Mouse (Mus musculus): ENCODE results near the gene Kif28.
"Not testable (repeated sequence)": the region's sequence is repeated elsewhere in the genome, so short reads cannot be mapped to it uniquely, and the experiment has no call there.

Kif28 gene

DNA sequence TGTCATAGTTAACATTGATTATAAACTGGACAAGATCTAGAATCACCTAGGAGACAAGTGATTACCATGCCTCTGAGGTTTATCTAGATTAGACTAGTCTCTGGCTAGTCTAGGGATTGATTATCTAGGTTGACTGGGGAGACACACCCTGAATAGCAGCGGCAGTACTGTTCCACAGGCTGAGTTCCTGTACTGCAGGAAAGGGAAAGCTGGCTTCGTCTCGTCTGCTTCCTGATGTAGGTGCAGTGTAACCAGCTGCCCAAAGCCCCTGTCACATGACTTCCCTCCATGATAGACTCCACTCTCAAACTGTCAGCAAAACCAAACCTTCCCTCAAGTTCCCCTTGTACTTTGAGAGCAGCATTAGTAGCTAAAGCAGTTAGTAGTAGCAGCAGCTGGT is 40.9 kb downstream of the Kif28 start:
- no peak for DNase-seq (ENCODE audit: low spot score)

DNA sequence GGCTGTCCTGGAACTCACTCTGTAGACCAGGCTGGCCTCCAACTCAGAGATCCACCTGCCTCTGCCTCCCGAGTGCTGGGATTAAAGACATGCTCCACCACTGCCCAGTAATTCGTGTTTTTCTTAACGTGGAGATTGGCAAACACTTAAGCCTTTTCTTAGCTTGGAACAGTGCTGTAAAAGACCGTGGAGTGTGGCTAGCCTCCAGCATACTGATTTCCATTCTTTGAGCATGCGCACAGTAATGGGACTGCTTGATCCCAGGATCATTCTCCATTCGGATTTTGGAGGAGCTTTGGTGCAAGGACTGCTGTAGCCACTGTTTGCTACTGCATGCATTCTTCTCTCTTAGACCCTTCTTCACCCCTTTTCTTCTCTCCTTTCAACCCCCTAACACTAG is 55.6 kb downstream of the Kif28 start:
- no peak for DNase-seq (ENCODE audit: low spot score)

DNA sequence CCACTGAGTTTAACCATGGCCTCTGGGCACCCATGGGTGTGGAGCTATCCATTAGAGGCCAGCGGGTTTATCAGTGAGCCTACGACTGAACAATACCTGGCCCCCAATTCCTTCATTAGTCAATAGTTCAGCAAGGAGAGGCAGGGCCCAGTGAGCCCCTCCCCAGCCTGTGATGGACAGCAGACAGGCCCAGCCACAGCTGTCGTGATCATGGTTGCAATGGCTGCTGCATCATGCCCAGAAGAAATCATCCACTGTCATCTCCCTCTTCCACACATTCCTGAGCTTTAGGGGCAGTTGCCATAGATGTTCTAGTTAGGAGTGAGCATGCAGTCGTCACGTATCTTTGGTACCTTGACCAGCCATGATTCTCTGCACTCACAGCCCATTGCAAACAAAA is 56.2 kb downstream of the Kif28 start:
- DNase-seq (ENCODE audit: low spot score), result no peak

DNA sequence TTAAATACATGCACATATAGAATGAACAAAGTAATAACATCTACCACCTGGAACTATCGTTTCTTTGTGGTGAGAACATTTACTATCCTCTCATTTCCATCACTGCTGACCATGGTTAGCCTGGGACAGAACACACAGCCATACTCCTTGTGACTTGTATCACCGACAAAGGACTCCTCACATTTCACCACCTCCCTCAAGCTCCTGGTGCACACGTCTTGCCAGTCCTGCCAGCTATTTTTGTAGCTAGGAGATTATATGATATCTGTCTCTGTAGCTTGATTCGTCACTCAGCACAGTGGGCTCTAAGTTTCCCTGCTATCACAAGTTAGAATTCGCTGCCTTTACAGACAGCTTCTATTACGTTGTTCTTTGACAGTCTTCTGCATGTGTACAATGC is 56.7 kb downstream of the Kif28 start:
- DNase-seq (ENCODE audit: low spot score), result no peak

DNA sequence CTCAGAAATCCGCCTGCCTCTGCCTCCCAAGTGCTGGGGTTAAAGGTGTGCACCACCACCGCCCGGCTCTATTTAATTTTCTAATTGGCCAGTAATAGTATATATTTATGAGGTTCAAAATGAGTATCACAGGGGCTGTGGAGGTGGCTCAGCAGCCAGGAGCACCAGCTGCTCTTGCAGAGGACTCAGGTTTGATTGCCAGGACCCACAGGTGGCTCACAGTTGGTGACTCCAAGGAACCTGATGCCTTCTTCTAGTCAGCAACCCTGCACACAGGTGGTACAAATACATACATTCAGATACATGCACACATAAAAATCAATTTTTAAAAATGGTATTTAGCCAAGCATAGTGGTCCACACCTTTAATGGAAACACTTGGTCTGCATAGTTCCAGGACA is 57.1 kb downstream of the Kif28 start:
- DNase-seq (ENCODE audit: low spot score), result no peak

DNA sequence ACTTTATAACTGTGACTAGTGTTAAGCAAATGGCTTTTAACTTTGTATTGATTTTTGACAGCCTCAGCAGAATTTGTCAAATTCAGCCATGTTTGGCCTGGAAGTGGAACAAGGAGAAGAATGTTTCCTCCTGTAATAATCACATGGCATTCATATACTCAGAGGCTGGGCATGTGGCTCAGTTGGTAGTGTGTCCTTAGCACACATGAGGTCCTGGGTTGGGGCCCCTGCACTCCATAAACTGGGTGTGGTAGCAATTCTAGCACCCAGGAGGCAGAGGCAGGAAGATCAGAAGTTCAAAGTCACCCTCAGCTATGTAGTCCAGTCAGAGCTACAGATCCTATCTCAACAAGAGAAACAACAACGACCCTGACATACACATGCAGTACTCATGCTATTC is 57.8 kb downstream of the Kif28 start:
- no peak for DNase-seq (ENCODE audit: low spot score)

DNA sequence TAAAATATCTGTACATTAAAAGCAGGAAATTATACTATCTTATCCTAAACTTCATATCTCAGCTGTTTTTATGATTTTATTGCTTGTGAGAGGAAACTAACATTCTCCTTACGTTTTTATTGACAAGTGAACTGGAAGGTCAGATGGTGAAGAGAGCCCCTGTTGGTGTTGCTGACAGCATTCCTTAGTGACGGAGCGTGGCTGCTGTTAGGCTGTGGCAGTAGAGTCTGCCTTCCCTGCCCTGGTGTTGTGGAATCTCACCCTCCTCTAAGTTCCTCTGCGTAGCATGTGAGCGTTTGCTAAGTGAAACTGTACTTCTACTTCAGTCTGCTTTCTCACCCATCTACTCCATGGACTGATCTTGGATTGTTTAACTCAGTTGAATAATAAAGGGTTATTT is 58.3 kb downstream of the Kif28 start:
- no peak for DNase-seq (ENCODE audit: low spot score)

DNA sequence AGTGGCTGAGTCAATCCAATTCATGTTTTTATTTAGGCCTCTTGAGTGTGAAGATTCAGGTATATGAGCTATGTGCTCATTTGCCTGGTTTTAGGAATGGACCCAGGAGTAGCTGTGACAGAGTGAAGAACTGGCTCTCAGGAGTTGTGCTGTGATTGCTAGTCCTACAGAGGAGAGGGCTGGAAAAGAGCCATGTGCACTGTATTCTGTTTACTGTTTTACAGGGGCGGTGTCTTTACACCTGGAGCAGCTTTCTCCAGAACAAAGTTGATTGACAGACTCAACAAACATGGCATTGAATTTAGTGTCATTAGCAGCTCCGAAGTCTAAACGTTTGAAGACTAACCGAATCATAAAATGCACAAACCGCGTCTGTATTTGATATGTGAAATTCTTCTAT is 58.7 kb downstream of the Kif28 start:
- no peak for DNase-seq (ENCODE audit: low spot score)

DNA sequence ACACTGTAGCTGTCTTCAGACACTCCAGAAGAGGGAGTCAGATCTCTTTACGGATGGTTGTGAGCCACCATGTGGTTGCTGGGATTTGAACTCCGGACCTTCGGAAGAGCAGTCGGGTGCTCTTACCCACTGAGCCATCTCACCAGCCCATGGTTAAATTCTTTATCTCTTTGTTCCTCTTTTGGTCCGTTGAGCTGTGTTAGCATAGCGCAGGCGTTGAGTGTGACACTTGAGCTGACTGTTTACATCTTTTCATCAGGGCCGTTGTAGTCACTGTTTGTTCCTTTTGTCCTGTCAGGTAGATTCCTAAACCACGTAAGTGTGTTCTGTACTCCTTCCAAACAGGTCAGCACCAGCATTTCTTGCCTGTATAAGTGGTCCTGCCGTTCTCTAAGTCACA is 62.3 kb downstream of the Kif28 start:
- DNase-seq (ENCODE audit: low spot score), result not testable (repeated sequence)

DNA sequence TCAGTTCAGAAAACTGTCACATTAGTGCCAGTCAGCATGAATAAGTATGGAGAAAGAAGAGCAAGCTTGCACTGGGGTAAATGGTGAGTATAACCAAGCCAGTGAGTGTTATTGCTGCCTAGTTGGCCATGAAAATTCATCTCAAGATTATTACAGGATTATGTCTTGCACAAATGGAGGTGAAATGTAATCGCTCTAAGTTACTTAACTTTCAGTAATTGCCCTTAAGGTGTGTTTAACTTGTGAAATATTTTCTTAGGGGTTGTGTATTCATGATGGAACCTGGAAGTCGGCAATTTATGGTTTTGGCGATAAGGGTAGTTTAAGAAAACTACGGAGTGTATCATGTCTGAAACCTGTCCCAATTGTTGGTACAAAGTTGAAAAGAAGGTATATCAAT is 65.7 kb downstream of the Kif28 start:
- no peak for DNase-seq (ENCODE audit: low spot score)

DNA sequence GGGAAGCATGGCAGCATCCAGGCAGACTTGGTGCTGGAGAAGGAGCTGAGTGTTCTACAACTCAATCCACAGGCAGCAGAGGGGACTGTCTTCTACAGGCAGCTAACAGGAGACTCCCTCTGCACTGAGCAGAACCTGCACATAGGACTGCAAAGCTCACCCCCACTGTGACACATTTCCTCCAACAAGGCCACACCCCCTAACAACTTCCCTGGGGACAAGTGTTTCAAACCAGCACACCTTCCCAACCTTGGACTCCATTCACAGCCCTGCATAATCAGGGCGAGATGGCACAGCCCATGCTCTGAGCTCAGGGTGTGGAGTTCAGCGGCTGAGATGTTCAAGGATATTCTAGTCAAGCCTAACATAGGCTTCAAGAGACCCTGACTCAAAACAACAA is 68.0 kb downstream of the Kif28 start:
- no peak for DNase-seq (ENCODE audit: low spot score)

DNA sequence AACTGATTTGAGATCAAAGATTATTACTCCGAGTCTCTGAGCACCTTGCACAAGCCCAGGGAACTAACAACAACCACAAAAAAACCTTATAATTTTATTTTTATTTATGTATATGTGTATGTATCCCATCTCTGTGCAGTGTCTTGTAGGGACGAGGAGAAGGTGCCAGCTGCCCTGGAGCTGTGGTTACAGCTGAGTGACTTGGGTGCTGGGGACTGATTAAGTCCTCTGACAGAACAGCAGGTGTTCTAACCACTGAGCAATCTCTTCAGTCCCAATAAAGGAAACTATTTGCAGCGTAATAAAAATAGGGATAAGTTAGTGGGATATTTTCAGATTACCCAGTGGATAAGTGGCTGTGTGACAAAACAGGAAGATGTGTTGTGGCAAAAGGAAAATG is 70.7 kb downstream of the Kif28 start:
- no peak for DNase-seq (ENCODE audit: low spot score)

DNA sequence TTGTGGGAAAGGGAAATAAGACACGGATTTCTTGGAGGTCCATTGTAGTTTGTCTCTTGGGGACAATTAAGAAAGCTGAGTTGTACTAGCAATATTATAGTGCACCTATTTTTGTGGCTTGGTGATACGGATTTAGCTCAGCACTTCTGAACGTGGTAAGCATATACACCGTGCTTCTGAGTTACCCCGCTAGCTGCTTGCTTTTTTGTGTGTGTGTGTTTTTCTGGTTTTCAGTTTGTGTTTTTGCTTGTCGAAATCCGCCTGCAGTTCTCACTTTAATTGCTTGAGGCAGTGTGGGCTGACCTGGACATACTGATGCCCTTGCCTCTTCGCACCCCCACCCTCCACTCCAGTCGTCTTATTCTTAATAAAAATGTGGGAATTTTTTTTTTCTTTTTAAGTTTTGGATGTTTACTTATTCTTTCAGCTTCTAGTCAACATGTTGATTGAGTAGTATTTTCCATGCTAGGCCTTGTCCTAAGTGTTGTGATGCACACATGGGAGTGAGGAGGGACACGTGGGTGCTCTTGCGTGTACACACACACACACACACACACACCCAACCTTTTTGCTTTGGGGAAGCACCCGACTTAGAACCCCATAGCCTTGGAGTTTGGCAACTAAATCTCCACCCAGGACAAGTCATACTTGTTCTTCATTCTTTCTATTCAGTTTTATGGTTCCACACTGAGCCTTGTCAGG is 76.1 kb downstream of the Kif28 start:
- peak; percentile 72 for DNase-seq (ENCODE audit: low spot score)

DNA sequence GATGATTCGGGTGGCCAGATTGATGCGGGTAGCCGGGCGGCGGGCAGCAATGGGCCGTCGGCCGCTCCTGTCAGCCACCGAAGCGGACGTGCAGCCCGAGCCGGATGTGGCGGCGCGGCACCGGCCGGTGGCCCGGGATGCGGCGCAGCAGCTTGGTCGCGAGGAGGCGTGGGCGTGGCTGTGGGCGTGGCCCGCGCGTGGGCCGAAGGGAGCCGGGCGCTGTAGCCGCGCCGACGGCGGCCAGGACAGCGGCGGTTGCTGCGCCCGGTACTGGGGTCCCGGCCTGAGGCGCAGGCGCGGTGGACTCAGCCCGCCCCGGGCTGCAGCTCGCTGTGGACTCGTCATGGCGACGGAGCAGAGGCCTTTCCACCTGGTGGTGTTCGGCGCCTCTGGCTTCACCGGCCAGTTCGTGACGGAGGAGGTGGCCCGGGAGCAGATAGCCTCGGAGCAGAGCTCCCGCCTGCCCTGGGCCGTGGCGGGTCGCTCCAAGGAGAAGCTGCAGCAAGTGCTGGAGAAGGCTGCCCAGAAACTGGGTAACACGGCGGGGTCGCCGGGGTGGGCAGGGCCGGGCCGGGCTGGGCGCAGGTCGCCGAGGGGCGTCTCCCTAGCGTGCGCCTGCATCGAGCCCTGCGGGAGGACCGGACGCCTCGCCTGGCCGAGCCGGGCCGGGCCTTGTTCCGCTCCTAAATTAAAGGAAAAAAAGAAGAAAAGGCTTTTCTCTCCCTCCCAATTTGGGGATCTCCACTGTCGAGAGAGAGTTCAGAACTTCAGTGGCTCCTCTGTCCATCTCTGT is 76.9 kb downstream of the Kif28 start, which contains the start of gene Sccpdh:
Gene Sccpdh, plus strand, starts transcription at position 198 of the 793 bp plus-strand sequence.
- peak; percentile 92 for DNase-seq (ENCODE audit: low spot score)

DNA sequence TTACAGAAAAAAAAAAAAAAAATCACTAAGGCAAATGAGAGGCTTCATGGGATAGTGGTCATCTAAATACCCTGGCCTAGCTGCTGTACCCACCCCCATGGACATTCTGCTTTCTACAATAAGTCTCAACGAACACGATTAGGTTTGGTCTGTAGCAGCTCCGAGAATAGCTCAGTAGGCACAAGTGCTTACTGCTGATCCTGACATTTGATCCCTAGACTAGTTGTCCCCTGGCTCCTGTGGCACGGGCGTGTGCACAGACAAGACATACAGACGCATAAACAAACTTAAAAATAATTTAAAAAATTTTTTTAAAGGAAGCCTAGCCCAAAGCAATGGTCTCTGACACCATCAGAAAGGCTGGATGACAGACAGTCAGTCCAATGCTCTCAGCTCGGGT is 77.6 kb downstream of the Kif28 start:
- DNase-seq (ENCODE audit: low spot score), result no peak

DNA sequence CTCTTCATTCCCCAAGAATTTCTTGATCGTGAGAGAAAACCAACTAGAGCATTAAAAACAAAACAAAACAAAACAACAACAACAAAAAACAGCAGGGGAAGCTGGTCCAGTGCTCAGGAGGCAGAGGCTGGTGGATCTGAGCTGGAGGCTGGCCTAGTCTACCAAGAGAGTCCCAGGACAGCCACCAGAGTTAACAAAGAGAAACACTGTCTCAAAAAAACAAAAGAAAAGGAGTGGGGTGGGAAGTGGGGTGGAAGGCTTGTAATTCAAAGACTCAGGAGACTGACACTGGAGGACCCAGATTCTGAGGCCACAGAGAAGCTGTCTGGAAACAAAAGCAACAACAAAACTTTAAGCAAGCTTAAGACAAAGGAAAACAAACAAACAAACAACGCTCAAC is 78.1 kb downstream of the Kif28 start:
- DNase-seq (ENCODE audit: low spot score), result no peak

DNA sequence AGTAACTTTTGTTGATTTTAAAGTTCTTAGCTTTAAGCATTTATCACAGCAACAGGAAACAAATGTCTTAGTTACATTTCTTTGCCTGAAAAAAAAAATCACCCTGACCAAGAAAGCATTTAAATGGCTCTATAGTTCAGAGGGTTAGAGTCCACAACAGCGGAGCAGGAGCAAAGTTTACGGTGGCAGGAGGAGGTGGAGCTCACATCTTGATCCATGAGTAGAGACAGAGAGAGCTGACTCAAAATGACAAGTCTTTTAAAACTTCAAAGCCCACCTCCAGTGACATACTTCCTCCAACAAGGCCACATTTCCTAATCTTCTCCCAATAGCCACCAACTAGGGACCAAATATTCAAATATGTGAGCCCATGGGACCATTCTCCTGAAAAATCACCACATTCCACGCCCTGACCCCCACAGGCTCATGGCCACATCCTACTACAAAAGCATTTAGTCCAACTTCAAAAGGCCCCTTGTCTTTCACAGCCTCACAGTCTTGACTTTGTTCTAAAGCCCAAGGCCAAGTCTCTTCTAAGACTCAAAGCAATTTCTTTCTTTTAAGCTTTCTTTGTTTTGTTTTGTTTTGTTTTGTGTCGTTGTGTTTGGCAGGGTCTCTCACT is 80.7 kb downstream of the Kif28 start:
- no peak for DNase-seq (ENCODE audit: low spot score)

DNA sequence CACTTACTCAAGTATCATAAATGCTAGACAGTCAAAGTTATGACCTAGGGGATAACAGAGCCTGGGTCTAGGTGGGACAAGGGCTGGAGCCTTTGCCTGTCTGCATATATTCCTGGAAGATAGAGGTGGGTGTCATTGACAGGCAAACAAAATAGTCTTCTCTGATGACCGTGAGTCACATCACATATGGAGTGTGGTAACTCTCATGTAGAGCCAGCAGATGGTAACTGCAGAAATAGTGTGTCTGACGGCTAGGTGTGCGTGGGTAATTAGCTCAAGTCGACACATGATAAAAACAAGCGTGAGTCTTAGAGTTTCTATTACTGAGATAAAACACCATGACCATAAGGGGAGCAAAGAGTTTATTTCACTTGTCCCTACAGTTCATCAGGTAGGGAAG is 82.0 kb downstream of the Kif28 start:
- DNase-seq (ENCODE audit: low spot score), result no peak

DNA sequence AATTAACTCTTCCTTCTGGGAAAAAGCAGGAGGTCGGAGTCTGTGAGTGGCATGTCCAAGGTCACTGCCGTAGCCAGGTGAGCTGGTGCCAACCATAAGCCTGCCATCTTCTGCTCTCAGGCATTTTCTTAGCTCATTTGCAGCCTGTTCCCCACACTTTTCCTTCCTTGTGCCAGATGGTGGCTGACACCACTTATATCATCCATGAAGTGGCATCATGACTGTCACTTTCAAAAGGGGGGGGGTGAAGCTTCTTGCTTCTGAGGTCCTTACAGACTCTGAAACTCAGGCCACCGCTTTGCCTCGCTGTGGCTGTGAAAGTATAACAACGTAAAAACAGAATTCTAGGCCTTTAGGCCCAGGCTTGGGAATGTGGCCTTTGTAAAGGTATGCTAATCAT is 93.8 kb downstream of the Kif28 start:
- DNase-seq (ENCODE audit: low spot score), result no peak

DNA sequence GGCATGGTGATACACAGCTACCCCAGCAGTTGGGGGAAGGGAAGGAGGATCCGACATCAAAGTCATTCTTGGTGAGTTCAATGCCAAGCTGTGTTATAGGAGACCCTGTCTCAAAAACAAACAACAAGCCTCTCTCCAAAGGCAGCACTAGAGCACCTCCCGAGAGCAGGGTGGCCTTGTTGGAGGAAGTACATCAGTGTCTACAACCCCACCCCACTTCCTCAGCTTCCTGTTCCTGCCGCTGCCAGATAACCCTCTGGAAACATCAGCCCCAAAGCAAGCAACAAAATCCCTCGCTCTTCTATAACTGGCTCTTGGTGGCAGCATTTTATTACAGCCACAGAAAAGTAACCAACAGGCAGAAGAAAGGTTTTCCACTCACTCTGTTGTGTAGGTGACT is 94.8 kb downstream of the Kif28 start:
- no peak for DNase-seq (ENCODE audit: low spot score)

DNA sequence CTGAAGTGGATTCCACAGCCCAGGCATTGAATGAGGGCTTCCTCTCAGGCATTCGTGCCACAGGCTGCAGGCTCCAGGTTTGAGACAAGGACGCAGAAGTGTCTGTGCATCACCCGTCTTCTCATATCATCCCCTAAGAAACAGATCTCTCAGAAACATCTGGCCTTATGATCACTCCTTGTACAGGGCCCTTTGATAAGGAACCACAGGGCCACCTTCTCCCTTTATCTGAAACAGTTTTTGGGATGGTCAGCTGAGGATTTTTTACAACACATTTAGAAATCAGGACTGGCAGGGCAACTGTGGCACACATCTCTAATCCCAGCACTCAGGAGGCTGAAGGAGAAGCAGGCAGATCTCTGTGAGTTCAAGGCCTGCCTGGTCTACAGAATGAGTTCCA is 95.7 kb downstream of the Kif28 start:
- DNase-seq (ENCODE audit: low spot score), result no peak

DNA sequence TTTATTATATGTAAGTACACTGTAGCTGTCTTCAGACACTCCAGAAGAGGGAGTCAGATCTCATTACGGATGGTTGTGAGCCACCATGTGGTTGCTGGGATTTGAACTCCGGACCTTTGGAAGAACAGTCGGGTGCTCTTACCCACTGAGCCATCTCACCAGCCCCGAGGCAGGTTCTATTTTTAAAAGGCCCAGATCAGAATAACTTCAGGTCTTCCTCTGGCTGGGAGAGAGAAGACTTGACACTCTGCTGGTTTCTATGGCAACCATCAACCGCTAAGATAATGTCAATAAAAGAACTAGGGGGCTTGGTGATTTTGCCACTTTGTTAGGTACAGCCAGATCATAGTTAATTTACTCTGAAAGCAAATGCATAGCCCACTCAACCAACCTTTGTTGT is 96.4 kb downstream of the Kif28 start:
- DNase-seq (ENCODE audit: low spot score), result not testable (repeated sequence)

DNA sequence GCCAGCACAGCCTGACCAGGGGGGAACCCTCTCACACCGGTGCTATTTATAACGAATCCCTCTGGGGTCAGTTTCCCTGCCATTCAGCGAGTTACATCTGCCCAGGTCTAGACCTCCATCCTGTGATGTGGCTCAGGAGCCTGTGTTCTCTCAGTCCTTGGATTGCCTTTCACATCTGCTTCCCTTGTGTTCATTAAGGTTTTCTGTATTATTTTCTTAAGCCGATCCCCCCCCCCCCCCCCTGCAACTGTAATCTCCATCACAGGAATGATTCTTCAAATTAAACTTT is 99.1 kb downstream of the Kif28 start:
- DNase-seq (ENCODE audit: low spot score), result no peak

All from MN1 (cell line).